Mouse (Mus musculus) heart, adult 2 months (tissue): ENCODE data around the gene Foxj1. TPM values are rescaled to one million over a fixed set of nuclear protein-coding genes. Genes with fewer than 3 reads are reported as not detected.

Source experiments
- DNase-seq, 2 experiments: peaks; one replicate each; pipeline ENCODE4 v3.0.0; 2021
- H3K27ac ChIP-seq: fragments of 200-600 bp; 2 replicates; pipeline ENCODE4 v1.8.1; 2022
- H3K27me3 ChIP-seq: fragments of 200-500 bp; 2 replicates; pipeline ENCODE4 v1.6.1; 2012; ENCODE audit warnings: mild to moderate bottlenecking, low read length, inconsistent platforms, mixed read lengths; ENCODE audit not compliant: control insufficient read depth, insufficient read depth
- H3K36me3 ChIP-seq: fragments of 200-500 bp; 2 replicates; pipeline ENCODE4 v1.6.1; 2012; ENCODE audit warnings: low read length, inconsistent platforms; ENCODE audit not compliant: control insufficient read depth, insufficient read depth
- H3K4me1 ChIP-seq: fragments of 200-500 bp; 2 replicates; pipeline ENCODE4 v1.6.1; 2011; ENCODE audit warnings: low read length; ENCODE audit not compliant: control insufficient read depth, insufficient read depth
- H3K4me3 ChIP-seq: fragments of 200-600 bp; 2 replicates; pipeline ENCODE4 v1.8.1; 2022
- H3K79me2 ChIP-seq: fragments of 200-500 bp; replicated peaks from 2 replicates; pipeline ENCODE4 v1.6.1; 2012; ENCODE audit warnings: mild to moderate bottlenecking, inconsistent platforms, low read length, moderate library complexity, mixed read lengths; ENCODE audit not compliant: control insufficient read depth, insufficient read depth
- H3K9ac ChIP-seq: fragments of 200-500 bp; 2 replicates; pipeline ENCODE4 v1.6.1; 2012; ENCODE audit warnings: low read depth, mild to moderate bottlenecking, control low read depth, inconsistent platforms, low read length, mixed read lengths
- CTCF ChIP-seq: fragments of 200-600 bp; IDR thresholded peaks from 2 replicates; pipeline ENCODE4 v1.8.1; 2022; ENCODE audit warnings: antibody characterized with exemption, mild to moderate bottlenecking, moderate library complexity
- EP300 ChIP-seq: fragments of 200-500 bp; IDR thresholded peaks from 2 replicates; pipeline ENCODE4 v1.6.1; 2011; ENCODE audit warnings: low read depth, low read length, control low read depth; ENCODE audit not compliant: insufficient read depth
- POLR2A ChIP-seq: fragments of 200-500 bp; IDR thresholded peaks from 2 replicates; pipeline ENCODE4 v1.6.1; 2011; ENCODE audit warnings: mild to moderate bottlenecking, low read depth, low read length, control low read depth; ENCODE audit not compliant: insufficient read depth
- WGBS: fragments of 180-500 bp; shearing (Covaris S2); methylation state at CpG from one replicate; pipeline ENCODE4 v1.1.7; 2018; 5-methylcytosine and 5-hydroxymethylcytosine counted together
- intact Hi-C: fragments of 180-260 bp; cut with DNase I; formaldehyde crosslinking; loops from one replicate; pipeline ENCODE4 v1.15.1; 2025
- polyA plus RNA-seq: library from polyadenylated mRNA; depleted of rRNA; stranded (reverse); fragments of >200 nt; gene quantifications from 2 replicates; pipeline ENCODE4 v1.2.3, GENCODE M21; 2012
- total RNA-seq, 2 experiments: library from RNA; stranded (reverse); gene quantifications; 2 replicates each; pipeline ENCODE4 v1.2.3; 2021

Foxj1 gene
- total and polyA plus RNA-seq, 3 experiments: 5.1 TPM; not detected in 2

DNA sequence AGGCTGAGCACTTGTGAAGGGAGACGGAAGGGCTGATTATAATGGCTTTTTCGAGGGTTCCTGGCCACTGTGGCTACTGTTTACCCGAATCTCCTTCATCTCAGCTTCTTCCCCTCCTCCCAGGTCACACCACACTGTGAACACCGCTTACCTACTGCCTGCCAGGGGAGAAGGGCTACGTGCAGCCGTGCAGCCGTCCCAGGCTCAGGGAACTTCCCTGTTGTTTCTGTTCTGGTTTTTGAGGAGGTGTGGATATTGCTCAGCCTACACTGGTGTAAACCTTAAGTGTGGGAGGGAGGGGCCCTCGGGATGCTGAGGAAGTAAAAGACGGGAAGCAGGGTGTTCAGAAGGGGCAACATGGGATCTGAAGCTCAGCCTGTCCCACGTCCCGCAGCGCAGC is 1.8 kb upstream of the Foxj1 start:
- intact Hi-C loops: no loop called here
- Histone ChIP-seq H3K79me2 (no peaks in the 10 kb centered on the region), H3K36me3 (no peaks in the 10 kb centered on the region), H3K9ac (no peak overlapping the region), H3K4me3 (no peak overlapping the region), H3K27ac (no peak overlapping the region), H3K27me3 (peaks cover 6% of the 10 kb centered on the region), H3K4me1 (no peaks in the 10 kb centered on the region)
- 61% methylated on average over 12 of the region's 12 CpGs for WGBS
- TF ChIP-seq POLR2A: no peak
- TF ChIP-seq EP300: no peak
- no peak for TF ChIP-seq CTCF
- DNase-seq: no peak

DNA sequence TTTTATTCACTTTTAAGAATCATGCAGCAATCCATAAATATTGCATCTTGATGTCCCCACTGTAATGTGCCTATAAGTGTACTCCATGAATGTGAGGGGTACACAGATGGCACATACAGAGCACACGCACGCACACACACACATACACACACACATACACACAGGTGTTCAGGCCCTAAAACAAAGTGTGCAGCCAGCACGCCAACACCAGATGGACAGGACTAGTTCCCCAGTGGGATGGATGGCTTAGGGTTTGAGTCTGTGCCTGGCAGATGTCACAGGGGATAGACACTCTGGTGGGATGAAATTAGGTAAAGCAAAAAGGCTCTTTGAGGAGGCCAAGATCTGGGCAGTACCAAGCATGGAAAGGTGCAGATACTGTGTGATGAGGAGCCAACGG is 1.2 kb upstream of the Foxj1 start:
- H3K9ac ChIP-seq: no peak overlapping the region
- no peak for TF ChIP-seq EP300
- no peak for TF ChIP-seq CTCF
- TF ChIP-seq POLR2A: no peak
- DNase-seq: no peak

DNA sequence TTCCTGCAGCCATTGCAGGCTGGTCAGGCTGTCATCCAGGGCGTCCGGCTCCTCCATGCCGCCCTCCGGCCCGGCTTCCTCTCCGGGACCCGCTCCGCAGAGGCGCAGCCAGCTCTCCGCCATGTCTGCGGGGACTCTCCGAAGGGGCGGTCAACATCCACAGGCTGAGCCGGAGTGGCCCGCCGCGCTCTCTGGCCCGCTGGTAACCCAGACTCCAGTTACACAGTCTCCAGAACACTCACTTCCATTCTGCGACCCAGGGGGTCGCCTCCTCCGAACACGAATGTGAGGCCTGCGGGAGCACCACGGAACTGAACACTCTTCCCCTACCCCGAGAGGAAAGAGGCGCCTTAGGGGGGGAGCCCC is 799 bp downstream of the Foxj1 start:
- Histone ChIP-seq H3K9ac (no peak overlapping the region), H3K79me2 (no peaks in the 10 kb centered on the region), H3K36me3 (no peaks in the 10 kb centered on the region), H3K4me1 (no peaks in the 10 kb centered on the region), H3K27me3 (peaks cover 6% of the 10 kb centered on the region), H3K27ac (no peak overlapping the region), H3K4me3 (no peak overlapping the region)
- 7% methylated on average over 26 of the region's 26 CpGs for WGBS
- intact Hi-C loops: no loop called here
- no peak for DNase-seq
- no peak for TF ChIP-seq EP300
- no peak for TF ChIP-seq POLR2A
- TF ChIP-seq CTCF: no peak

More for the DNA sequence above, 1.2 kb upstream of the Foxj1 start:
- WGBS: 93% methylated on average over 4 of the region's 4 CpGs
- Histone ChIP-seq H3K27ac (no peak overlapping the region), H3K27me3 (peaks cover 6% of the 10 kb centered on the region), H3K79me2 (no peaks in the 10 kb centered on the region), H3K4me3 (no peak overlapping the region), H3K36me3 (no peaks in the 10 kb centered on the region), H3K4me1 (no peaks in the 10 kb centered on the region)
- intact Hi-C loops: no loop called here

DNA sequence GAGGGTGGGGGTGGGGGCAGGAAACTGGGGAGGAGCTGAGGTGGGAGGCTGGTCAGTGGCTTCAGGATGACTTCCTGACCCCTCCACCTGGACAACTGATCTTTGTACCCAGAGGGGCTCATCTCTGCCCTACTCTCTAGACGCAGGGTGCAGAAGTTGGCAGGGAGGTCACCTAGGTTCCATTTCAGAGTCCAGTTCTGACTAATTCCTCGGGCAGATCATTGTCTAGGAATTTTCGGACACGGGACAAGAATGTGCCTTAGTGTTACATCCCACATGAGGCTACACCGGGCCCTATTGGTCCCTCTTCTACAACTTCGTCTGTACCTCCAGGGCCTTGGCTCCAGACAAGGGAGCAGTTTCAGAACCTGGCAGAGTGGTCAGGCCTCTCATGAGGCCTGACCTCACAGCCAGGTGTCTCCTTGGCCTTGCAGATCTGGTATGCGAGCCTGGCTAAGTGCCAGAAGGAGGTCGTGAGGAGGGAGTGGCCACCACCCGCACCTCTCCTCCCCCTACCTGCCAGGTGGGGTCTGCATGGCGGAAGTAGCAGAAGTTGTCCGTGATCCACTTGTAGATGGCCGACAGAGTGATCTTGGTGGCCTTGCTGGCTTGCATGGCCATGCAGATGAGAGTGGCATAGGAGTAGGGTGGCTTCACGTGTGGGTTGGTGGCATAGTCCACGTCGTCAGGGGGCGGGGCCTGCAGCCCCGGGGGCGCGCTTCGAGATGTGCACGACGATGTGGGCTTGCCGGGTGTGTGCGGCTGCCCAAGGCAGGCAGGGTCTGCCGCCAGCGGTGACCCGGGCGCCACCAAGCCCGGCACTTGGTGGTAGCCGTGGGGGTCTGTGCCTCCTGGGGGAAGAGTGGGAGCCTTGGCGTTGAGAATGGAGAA is 1.4 kb downstream of the Foxj1 start:
- Histone ChIP-seq H3K4me1 (no peaks in the 10 kb centered on the region), H3K9ac (no peak overlapping the region), H3K27ac (no peak overlapping the region), H3K36me3 (no peaks in the 10 kb centered on the region), H3K4me3 (no peak overlapping the region), H3K27me3 (peaks cover 6% of the 10 kb centered on the region), H3K79me2 (no peaks in the 10 kb centered on the region)
- no peak for DNase-seq
- WGBS: 28% methylated on average over 31 of the region's 31 CpGs
- TF ChIP-seq CTCF (no peak), EP300 (no peak), POLR2A (no peak)
- intact Hi-C loops: no loop called here

DNA sequence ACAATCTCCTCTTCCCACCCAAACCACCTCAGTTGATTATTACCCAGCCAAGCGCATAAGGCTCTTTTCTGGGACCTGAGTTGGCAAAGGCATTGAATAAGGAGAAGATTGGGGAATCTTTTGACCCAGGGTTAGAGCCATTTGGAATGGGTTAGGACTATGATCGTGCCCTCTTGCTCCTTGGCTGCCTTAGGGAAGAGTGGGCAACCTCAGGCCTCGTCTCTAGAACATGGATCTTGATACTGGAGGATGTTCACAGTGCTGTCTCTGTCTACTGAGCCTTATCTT is 2.3 kb downstream of the Foxj1 start:
- no peak overlapping the region for H3K9ac ChIP-seq
- intact Hi-C loops: no loop called here
- peaks cover 6% of the 10 kb centered on the region for H3K27me3 ChIP-seq
- H3K4me1 ChIP-seq: no peaks in the 10 kb centered on the region
- H3K79me2 ChIP-seq: no peaks in the 10 kb centered on the region
- no peak for DNase-seq
- TF ChIP-seq CTCF: no peak
- no peak for TF ChIP-seq EP300
- no peak for TF ChIP-seq POLR2A
- no peak overlapping the region for H3K27ac ChIP-seq
- no peaks in the 10 kb centered on the region for H3K36me3 ChIP-seq
- no peak overlapping the region for H3K4me3 ChIP-seq
- 96% methylated on average over 3 of the region's 3 CpGs for WGBS

DNA sequence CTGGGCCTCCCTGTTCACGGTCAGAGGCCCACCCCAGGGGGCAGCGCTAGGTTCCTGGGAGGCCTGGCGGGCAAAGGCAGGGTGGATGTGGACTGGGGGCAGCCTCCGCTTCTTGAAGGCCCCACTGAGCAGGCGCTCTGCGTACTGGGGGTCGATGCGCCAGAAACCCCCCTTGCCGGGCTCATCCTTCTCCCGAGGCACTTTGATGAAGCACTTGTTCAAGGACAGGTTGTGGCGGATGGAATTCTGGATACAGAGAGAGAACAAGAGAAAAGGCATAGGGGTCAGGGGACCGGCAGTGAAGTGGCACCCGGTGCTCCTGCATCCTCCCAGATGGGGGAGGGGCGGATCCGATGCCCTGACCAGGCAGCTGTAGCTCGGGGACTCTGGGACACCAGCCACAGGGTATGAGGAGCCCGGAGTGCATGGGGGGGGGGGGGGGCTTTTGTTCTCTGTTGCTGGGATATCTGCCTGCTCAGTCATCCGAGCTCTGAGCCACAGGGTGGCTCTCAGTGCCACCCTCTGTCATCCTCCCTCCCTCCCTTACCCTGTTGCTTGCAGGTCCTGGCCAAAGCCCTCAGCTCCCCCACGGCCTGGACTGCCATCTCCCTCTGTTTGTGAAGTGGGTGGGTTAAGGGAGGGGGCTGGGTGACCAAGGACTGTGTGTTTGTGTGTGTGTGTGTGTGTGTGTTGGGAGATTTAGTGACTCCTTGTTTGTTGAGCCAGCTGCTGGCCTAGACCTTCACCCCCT is 2.8 kb downstream of the Foxj1 start:
- H3K4me3 ChIP-seq: no peak overlapping the region
- no peaks in the 10 kb centered on the region for H3K79me2 ChIP-seq
- H3K36me3 ChIP-seq: no peaks in the 10 kb centered on the region
- WGBS: 64% methylated on average over 19 of the region's 19 CpGs
- no peak overlapping the region for H3K9ac ChIP-seq
- H3K4me1 ChIP-seq: no peaks in the 10 kb centered on the region
- no peak for DNase-seq
- no peak overlapping the region for H3K27ac ChIP-seq
- H3K27me3 ChIP-seq: peaks cover 6% of the 10 kb centered on the region
- intact Hi-C loops: no loop called here
- no peak for TF ChIP-seq CTCF
- no peak for TF ChIP-seq EP300
